Mouse (Mus musculus) left cerebral cortex, postnatal 4 days (tissue): ENCODE results near the gene Zfyve9. TPM values are rescaled to one million over a fixed set of nuclear protein-coding genes. Genes with fewer than 3 reads are reported as not detected.
"Not testable (repeated sequence)": the region's sequence is repeated elsewhere in the genome, so short reads cannot be mapped to it uniquely, and the experiment has no call there.

Source experiments
- DNase-seq: peaks from one replicate; pipeline ENCODE4 v3.0.0-alpha.2; 2022
- intact Hi-C: fragments of 180-260 bp; cut with DNase I; formaldehyde crosslinking; loops from one replicate; pipeline ENCODE4 v1.15.1; 2025
- total RNA-seq, 2 experiments: library from RNA; stranded (reverse); gene quantifications; 2 replicates each; pipeline ENCODE4 v1.2.3; 2021

Gene Zfyve9
- total RNA-seq, 2 experiments from 2014 or later = 49.6 to 53.0 TPM

DNA sequence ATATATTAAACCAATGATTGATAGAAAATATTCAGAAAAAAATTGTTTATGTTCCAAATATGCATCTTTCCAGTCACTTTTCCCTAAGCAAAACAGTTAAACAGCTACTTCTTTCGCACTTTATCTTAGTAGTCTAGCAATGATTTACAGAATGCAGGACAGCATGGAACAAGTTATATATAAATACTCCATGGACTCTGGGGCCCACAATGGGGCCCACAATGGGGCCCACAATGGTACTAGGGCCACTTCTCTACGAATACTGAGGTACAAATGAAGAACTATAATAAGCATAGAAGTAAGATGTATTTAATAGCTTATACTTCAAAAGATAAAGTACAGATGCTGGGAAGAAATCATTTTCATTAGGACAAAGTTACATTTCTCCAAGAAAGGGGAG is 56.5 kb downstream of the Zfyve9 start:
- DNase-seq = no peak
- intact Hi-C loops = no loop called here

DNA sequence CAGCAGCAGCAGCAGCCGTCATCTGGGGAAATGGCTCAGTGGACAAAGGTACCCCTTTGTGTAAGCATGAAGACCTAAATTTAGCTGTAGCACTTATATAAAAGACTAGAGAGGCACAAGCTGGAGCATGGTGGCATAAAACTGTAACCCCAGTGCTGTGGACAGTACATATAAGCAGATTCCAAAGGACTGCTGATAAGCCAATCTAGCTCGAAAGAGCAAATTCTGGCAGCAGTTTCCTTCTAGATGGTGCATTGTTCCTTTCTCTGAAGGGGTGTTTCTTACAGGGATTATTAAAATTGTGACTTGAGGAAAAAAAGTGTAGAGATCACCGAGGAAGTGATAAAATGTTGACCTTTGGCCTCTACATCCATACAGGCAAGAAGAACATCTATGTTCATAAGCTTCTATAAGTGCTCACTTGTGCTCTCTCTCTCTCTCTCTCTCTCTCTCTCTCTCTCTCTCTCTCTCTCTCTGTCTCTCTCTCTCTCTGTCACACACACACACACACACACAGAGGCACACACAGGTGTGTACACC is 59.3 kb downstream of the Zfyve9 start:
- intact Hi-C loops = no loop called here
- DNase-seq = no peak

DNA sequence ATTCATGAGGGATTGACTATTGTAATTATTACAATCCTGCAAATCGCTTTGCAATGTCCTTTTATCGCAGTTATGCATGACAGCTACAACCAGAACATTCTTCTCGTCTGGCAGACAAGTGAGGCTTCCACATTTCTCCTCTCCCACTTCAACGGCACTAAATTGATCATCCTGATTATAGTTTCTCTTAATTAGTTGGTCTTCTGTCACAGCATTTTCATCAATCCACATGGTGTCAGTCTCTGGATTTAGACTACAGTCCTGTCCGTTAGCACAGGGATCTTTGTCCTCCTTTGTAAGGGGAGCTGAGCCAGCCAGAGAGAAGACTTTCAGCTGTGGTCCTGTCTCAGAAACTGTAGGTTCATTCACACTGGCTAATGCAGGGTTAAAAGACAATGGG is 61.2 kb downstream of the Zfyve9 start, which contains the start of gene 3110021N24Rik:
Gene 3110021N24Rik (plus strand): TSS at position 301 of the 400 bp plus-strand sequence.
- no peak for DNase-seq
- intact Hi-C loops = no loop called here

DNA sequence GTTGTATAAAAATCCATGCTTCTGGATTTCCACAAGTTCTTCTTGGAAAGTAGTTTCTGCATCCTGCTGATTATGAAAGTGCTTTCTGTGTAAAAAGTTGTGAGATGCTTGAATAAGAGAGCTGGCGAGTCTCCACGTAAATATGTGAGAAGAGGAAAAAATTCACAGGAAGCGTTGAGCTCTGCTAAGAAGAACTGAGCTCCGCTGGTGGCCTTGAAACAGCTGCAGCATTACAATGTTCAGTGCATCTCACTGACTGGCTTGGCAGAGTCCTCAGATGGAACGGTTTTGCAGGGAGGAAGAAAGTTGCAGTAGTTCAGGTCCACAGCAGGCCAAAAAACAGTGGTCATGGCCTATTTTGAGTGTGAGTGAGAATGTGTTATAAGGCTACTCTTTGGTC is 72.4 kb downstream of the Zfyve9 start:
- intact Hi-C loops = no loop called here
- no peak for DNase-seq

DNA sequence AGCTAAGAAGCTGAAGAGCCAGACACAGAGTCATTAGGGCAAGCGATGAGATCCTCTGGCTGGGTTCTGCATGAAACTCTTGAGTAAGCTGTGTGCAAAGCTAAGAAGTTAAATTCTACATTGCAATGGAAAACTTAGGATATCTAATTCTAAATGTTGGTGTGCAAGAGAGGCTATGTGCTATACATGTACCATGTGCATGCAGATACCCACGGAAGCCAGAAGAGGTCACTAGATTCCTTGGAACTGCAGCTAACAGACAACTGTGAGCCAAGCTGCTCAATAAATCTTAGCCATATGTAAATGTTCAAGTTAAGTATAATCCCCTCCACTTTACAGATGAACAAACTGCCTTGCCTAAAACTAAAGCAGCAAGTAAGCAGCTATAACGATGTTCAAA is 83.7 kb downstream of the Zfyve9 start:
- peak; percentile 10 for DNase-seq
- intact Hi-C loops = no loop called here

DNA sequence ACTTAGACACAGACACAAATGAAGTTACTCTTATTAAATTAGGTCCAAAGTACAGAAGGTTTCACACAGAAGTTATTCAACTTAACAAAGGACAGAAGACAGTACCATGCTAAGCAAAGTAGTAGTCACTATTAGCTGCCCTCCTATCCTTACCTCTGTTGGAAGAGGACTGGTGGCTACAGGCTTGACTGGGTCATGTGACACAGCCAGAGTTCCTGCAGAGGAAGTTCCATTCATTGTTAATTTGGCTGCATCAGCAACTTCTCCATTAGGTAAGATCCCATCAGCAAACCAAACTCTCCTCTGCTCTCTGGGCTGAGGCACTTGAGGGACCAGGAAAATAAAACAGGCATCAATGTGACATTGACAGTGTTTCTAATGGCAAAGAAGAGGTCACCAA is 89.1 kb downstream of the Zfyve9 start:
- intact Hi-C loops = no loop called here

DNA sequence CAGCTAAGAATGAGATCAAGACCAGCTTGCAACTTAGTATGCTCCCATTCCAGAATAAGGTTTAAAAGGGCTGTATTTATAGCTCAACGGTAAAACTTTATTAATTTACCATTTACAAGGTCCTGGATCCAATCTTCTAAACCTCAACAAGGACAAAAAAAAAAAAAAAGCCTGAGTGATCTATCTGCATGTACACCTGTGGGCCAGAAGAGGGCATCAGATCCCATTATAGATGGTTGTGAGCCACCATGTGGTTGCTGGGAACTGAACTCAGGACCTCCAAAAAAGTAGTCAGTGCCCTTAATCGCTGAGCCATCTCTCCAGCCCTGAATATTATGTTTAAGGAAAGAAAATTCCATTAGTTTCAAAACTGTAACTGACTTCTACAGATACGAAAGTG is 90.1 kb downstream of the Zfyve9 start:
- intact Hi-C loops = no loop called here
- DNase-seq = no peak

More for the DNA sequence above, 89.1 kb downstream of the Zfyve9 start:
- no peak for DNase-seq

DNA sequence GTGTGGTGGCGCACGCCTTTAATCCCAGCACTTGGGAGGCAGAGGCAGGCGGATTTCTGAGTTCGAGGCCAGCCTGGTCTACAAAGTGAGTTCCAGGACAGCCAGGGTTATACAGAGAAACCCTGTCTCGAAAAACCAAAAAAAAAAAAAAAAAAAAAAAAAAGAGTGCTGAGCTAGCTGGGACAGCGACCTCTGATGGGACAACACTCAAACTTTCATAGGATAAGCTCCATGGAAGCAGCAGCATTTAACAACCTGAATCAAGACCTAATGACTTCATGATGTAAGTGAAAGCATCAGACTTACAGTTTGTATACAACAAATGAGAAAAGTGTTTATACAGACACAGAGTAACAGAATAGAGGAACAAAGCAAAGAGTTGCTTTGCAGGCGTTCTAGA is 93.5 kb downstream of the Zfyve9 start:
- DNase-seq, intact Hi-C loops: not testable (repeated sequence)

DNA sequence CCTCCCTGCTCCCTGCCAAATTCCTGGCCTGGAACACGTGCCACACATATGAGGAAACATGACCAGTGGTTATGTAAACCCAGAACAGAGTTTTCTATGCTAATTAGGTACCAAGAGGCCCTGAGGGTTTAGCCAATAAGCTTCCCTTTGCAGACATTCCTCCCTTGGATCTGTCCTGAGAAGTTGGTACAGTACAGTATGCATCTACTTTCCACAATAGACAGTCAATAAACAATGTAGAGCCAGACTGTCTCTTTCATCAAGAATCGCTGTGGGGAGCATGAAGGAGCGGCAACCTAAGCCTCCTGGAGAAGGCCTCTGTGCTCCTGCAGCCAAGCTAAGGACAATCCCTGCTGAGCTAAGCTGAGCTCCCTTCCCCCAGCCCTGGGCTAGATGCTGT is 94.4 kb downstream of the Zfyve9 start:
- intact Hi-C loops = no loop called here
- DNase-seq = no peak

DNA sequence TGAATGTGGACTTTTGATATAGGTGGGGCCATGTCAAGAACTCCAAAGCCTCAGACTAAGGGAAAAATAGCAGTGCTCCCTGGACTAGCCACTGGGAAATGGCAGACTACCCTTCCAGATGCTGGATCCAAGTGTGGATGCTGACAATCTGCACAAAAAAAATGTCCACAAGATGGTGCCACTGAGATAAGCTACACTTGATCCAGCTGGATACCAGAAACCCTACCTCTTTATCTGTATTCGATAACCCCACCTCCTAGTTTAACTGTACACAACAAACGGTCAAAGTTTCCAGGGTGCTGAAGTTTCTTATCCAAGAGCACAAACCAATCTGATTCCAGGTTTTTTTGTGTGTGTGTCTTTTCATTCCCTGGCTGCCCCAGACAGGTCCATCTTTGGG is 116.2 kb downstream of the Zfyve9 start:
- intact Hi-C loops = no loop called here
- DNase-seq = no peak

DNA sequence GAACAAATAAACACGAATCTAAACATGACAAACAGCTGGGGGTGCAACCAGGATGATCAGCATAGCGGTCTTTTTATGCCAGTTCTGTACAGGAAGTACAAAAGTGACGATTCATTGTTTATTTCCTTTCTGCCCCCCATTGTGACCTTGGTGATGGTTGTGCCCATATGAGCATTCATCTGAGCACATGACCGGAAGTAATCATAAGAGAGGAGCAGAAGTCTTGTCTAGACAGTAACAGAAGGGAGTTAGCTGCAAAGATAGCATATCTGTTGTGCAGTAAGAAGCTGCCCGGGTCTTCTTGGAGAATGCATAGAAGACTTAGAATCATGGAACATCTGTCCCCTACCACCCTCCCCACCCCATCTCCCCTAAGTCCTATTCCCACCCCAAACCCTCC is 141.8 kb downstream of the Zfyve9 start:
- no peak for DNase-seq
- intact Hi-C loops = no loop called here

DNA sequence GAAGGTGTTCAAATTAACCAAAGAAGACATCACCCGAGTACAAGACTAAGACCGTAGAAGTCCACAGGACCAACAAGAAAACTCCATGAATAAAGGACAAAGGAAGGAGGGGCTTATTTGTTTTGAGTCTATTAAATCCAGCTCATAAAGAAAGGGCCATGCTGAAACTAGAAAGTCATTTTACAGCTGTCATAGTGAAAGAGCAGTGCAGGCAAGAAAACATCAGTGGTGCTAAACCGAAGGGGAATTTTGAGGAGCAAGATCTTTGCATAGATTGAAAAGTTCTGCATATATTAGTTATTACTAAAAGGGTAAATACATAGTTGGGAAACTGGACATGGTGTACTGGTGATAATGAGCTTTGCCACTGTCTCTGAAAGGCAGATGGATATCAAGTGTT is 142.9 kb downstream of the Zfyve9 start:
- intact Hi-C loops = no loop called here
- DNase-seq = no peak

DNA sequence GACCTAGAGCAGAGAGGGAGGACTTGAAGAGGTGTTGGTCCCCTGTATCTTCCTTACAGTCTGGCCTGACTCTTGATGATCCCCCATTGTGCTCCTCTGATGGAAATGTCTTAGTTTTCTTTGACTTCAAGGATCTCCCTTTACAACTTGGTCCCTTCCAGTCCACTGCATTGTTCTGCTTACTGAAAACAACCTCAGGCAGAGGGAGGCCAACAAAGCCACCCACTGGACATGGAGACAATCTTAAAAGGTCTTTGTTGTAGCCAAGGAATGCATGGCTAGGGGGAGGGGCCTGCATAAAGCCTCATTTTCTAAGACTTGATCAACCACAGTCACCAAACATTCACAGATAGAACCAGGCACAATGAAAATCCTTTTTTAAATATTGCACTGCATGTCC is 145.5 kb downstream of the Zfyve9 start:
- no peak for DNase-seq
- intact Hi-C loops = no loop called here

DNA sequence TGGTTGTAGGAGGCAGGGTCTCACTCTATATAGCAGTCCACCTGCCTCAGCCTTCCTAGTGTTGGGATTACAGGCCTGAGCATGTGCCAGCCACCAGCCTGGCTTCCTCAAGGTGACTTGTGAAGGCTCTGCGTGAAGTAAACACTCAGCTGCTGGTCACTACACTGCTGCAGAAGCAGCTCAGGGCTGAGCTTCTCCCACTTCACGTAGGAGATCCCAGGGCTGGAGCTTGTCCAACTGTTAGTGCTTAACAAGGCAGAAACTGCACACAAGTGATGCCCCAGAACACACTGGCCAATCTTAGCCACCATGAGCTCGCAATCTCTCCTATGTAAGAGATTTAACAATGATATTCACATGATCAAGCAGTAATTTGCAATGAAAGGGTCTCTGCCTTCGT is 145.9 kb downstream of the Zfyve9 start:
- intact Hi-C loops = no loop called here
- DNase-seq = peak; percentile 41

DNA sequence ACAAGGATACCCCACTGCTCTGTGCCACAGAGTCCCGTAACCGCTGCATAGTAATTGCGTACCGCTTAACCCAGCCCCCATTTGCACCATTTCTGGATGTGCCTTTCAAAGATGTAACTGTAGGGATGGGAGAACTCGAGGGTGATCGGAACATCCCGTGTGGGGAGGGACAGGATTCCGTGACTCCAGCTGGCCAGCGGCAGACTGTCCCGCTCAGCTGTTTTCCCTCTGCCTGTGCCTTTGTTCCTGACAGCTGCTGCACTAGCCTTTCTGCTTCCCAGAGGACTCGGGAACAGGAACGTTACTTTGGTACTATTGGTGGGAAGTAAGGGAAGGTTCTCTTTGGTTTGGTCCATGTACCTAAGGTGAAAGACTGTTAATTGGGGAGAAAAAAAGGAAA is 146.9 kb downstream of the Zfyve9 start:
- intact Hi-C loops = no loop called here
- no peak for DNase-seq

DNA sequence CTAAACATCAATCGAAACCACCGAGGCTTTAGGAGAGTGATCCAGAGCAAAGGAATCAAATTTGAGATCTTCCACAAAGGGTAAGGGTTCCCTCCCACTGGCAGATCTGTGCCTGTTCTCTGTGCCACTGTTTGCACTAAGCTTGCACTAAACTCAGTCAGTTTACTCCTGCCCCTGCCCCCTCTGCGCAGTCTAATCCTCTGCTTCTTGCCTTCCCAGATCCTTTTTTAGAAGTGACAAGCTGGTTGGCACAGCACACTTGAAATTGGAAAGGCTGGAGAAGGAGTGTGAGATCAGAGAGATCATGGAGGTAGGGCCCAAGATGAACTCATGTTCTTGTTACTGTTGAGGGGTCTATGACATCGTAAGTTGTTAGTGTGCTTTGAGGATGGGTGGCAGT is 149.0 kb downstream of the Zfyve9 start:
- intact Hi-C loops = no loop called here
- no peak for DNase-seq

DNA sequence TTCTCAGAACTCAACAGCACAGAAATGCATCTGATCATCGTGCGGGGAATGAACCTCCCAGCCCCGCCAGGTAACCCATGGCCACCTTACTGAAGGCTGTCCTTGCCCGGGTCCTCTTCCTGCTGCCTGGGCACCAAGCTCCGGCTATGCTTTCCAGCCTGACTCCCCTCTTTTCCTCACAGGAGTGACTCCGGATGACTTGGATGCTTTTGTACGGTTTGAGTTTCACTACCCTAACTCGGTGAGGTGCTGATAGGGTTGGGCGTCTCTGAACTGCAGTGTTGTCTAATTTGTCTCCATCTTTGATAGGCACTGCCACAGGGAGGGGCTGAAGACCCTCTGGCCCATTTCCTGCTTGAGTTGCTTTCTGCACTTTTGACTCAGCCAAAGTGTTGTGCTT is 150.5 kb downstream of the Zfyve9 start:
- no peak for DNase-seq
- intact Hi-C loops = no loop called here

DNA sequence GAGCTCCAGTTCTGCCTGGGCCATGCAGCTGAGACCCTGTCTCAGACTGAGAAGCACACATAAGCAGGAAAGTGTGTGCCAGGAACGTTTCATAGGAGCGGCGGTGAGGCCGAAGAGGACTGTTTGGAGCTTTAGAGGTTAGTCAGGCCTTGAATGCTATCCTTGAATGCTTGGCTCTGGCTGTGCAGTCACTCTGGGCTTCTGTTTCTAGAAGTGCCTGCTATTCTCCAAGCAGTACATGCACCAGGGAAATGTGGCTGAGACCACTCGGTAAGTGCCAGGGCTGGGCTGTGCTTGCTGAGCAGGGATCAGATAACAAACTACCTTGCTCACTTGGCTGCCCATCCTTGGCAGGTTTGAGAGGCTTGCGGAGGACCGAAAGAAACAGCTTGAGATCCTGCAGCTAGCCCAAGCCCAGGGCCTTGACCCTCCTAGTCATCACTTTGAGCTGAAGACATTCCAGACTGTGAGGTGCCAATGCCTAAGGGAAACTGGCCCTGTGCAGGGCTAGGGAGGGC is 151.2 kb downstream of the Zfyve9 start:
- intact Hi-C loops = no loop called here
- DNase-seq = no peak

DNA sequence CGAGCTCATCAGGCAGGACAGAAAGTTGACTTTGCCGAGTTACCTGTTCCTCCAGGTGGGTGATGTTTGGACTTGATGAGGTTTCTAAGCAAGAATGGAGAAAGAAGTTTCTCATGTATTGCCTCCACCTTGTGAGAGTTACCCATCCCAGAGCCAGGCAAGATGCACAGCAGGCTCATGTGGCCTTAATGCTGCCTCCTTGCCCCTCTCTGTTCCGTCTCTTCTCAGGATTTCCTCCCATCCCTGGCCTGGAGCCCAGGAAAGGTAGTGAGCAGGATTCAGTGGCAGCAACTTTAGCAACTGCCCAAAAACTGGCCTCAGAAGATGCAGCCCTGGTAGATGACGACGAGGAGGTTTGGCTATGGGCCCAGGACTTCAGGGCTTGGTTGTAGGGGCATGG is 153.5 kb downstream of the Zfyve9 start:
- intact Hi-C loops = no loop called here
- no peak for DNase-seq

DNA sequence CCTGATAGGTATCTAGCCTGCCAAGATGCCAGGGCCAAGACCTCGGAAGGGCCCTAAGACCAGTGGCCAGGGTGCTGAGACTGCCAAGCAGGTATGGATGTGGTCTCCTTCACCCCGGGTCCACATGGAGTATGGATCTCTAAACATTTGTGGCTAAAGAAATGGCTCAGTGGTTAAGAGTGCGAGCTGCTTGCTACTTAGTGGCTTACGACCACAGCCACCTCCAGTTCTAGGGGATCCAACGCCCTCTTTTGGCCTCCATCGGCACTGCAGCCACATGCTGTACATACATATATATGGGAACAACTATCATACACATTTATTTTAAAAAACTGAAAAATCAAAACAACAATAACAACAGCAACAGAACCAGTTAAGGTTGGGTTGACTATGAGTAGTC is 159.1 kb downstream of the Zfyve9 start:
- intact Hi-C loops = no loop called here
- no peak for DNase-seq

DNA sequence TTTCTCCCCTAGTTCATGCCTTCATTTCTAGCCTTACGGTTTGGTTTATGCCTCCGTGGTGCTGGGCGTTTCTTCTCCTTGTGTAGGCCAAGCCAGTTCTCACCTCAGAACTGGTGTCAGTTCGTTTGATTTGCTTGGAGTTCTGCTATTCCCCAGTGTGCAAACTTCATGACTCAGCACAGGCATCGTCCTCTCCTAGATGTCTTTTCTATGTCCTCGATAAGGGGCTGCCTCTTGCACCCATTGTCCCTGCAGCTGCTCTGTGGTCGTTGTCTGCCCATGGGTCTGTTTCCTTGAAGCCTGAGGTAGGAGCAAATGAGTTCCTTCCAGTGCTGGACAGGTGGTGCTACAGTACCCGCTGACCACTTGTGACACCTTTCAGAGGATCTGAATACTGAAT is 160.1 kb downstream of the Zfyve9 start:
- intact Hi-C loops = no loop called here
- no peak for DNase-seq

DNA sequence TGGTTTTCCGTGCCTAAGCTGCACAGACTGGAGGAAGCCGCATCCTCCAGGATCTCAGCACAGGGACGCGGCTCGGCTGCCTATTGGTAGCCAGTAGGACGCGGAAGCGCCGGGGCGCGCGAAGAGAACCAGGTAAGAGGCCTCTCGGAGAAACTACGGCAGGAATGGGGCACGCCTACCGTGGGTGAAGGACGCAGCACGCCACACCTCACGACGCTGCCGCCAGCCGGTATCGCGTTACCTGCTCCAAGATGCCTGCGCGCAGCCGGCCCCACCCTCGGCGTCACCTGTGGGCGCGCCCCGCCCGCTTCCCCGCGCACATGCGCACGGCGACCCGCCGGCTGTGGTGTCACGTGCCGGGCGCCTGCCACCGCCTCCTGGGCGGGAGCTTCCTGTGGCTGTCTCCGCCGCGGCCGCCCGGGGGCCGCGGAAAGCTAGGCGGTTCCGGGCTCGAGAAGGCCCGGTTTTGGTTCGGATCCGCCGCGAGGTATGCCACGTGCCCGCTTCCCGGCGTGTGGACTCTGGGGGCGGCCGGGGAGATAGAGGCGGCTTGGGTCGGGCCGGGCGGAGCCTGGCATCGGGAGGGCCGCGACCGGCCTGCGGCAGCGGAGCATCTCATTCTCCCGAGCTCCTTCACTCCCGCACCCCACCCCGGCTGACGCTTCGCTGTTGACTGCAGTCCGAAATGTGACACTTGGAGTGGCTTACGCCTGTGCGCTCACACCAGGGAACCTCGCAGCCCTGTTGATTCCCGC is 160.8 kb downstream of the Zfyve9 start, which contains the start of gene Cc2d1b:
Gene Cc2d1b (plus strand): TSS at position 354 of the 755 bp plus-strand sequence.
- intact Hi-C loops = no loop called here
- peak; percentile 89 for DNase-seq
